Mouse (Mus musculus) E14TG2a.4 (cell line): ENCODE measurements at regions not wholly inside any gene's neighbourhood (a gene's known extent, or its start where the extent isn't known, plus 50 kb on each side); places are given as distances from the start of the nearest gene placed in this dataset.

Experiments used
- CTCF ChIP-seq: conservative IDR thresholded peaks from 2 replicates; pipeline ENCODE4 v1.5.1; 2014; ENCODE audit warnings: low read length
- NANOG ChIP-seq: IDR thresholded peaks from 2 replicates; pipeline ENCODE4 v1.6.1; 2014; ENCODE audit warnings: borderline replicate concordance, low read length, mixed read lengths
- POU5F1 ChIP-seq: IDR thresholded peaks from 2 replicates; pipeline ENCODE4 v1.6.1; 2014; ENCODE audit warnings: low read length, borderline replicate concordance

DNA sequence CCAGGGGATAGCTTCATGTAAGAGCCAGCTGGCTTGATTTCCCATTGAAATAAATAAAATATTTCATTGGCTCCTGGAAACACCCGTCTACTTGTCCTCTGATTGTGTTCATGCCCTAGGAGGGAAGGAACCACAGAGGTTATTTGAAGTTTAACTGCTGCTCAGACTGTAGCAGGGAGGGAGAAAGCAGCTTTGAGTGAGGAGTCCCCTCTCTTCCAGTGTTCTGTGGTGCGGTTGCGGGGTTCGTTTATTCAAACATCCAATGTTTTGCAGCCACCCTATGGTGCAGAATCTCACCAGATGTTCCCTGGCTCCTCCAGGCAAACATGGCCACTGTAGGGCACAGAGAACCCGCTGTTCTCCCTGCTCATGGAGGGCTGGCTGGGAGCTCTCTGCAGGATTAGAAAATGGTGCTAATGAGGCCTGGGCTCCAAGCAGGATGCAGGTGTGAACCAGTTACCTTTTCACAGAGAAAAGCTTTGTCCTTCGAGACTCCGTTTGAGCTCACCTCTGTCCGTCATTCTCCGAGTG is 390.7 kb downstream of the Gpat3 start:
- TF ChIP-seq CTCF, result no peak
- no peak for TF ChIP-seq NANOG
- no peak for TF ChIP-seq POU5F1
